Mouse (Mus musculus) CH12.LX (cell line): ENCODE data around the gene Cfap61. TPM values are rescaled to one million over a fixed set of nuclear protein-coding genes. Genes with fewer than 3 reads are reported as not detected.

Experiments used
- DNase-seq: peaks from one replicate; pipeline ENCODE4 v3.0.0-alpha.2; 2013; ENCODE audit errors: extremely low read depth
- H3K27ac ChIP-seq: 2 replicates; pipeline ENCODE4 v1.5.1; 2012; ENCODE audit warnings: low read depth, mild to moderate bottlenecking, control low read depth, moderate library complexity; ENCODE audit not compliant: insufficient read depth
- H3K27me3 ChIP-seq: replicated peaks from 2 replicates; pipeline ENCODE3; 2012; ENCODE audit warnings: inconsistent platforms
- H3K36me3 ChIP-seq, 2 experiments: replicated peaks in 1 of 2; 2 replicates each; pipeline versions ENCODE3 to v1.6.1; 2012; ENCODE audit warnings: inconsistent platforms in 1 of 2, low read length in 1 of 2, mild to moderate bottlenecking in 1 of 2, mixed read lengths in 1 of 2, moderate library complexity in 1 of 2; ENCODE audit not compliant: control insufficient read depth in 1 of 2, insufficient read depth in 1 of 2
- H3K4me1 ChIP-seq, 2 experiments: 2 replicates each; pipeline ENCODE4 v1.6.1; 2012; ENCODE audit warnings: inconsistent platforms in 1 of 2, moderate library complexity in 1 of 2; ENCODE audit not compliant: insufficient read depth in 2 of 2, control insufficient read depth in 1 of 2
- H3K4me2 ChIP-seq: 2 replicates; pipeline ENCODE4 v1.6.1; 2012; ENCODE audit warnings: low read depth, mild to moderate bottlenecking, control low read depth; ENCODE audit not compliant: poor library complexity, insufficient read depth, severe bottlenecking
- H3K4me3 ChIP-seq, 3 experiments: fragments of 150-350 bp in 1 of 3; sonication (generic) in 1 of 3; replicated peaks in 1 of 3; 2 replicates each; pipeline versions ENCODE3 to v1.5.1; 2011 to 2012; ENCODE audit warnings: low read depth in 2 of 3, low read length in 2 of 3, mild to moderate bottlenecking in 2 of 3, moderate library complexity in 2 of 3, control low read depth in 1 of 3, improper control_type of control experiment in 1 of 3, inconsistent platforms in 1 of 3, mixed read lengths in 1 of 3; ENCODE audit not compliant: poor library complexity in 1 of 3
- H3K79me2 ChIP-seq: replicated peaks from 2 replicates; pipeline ENCODE4 v1.6.1; 2012; ENCODE audit warnings: mild to moderate bottlenecking, moderate library complexity; ENCODE audit not compliant: control insufficient read depth, poor library complexity, insufficient read depth, severe bottlenecking; ENCODE audit errors: extremely low read depth
- H3K9ac ChIP-seq: 2 replicates; pipeline ENCODE4 v1.6.1; 2012; ENCODE audit warnings: low read depth, mild to moderate bottlenecking, control low read depth, moderate library complexity; ENCODE audit not compliant: insufficient read depth
- H3K9me3 ChIP-seq: replicated peaks from 2 replicates; pipeline ENCODE3; 2012; ENCODE audit warnings: low read length, inconsistent platforms, mixed read lengths
- EP300 ChIP-seq: IDR thresholded peaks from 2 replicates; pipeline ENCODE4 v1.6.1; 2011; ENCODE audit warnings: low read length, improper control_type of control experiment
- USF1 ChIP-seq: IDR thresholded peaks from 2 replicates; pipeline ENCODE4 v1.6.1; 2014; ENCODE audit warnings: low read depth, mild to moderate bottlenecking, inconsistent platforms, low read length, improper control_type of control experiment
- ZKSCAN1 ChIP-seq: IDR thresholded peaks from 2 replicates; pipeline ENCODE4 v1.6.1; 2012; ENCODE audit warnings: low read depth, inconsistent platforms, low read length, improper control_type of control experiment, borderline replicate concordance
- dilution Hi-C: fragments of 300-500 bp; cut with MboI; formaldehyde crosslinking; loops from 2 replicates; pipeline ENCODE4 v1.14.3; 2020; ENCODE audit warnings: low sequenced_read_pairs; ENCODE audit not compliant: extremely low pct_unique_long_range_greater_than_20kb, extremely low pct_ligation_motif_present
- in situ Hi-C: fragments of 300-500 bp; cut with MboI; formaldehyde crosslinking; loops from 3 replicates; pipeline ENCODE4 v1.14.3; 2019; ENCODE audit warnings: low sequenced_read_pairs, low pct_ligation_motif_present, low pct_unique_long_range_greater_than_20kb, mixed read lengths
- polyA plus RNA-seq: library from polyadenylated mRNA; unstranded; fragments of >175 nt; gene quantifications from 2 replicates; pipeline ENCODE4 v1.2.1, GENCODE M21; 2012; ENCODE audit warnings: low read depth; ENCODE audit not compliant: insufficient read length
- total RNA-seq, 2 experiments: library from RNA; depleted of rRNA; stranded (reverse); fragments of 300-350 nt in 1 of 2; fragments of >200 nt in 1 of 2; gene quantifications; 2 replicates each; pipeline ENCODE4 v1.2.3; 2012 to 2014

Cfap61 gene
- total and polyA plus RNA-seq, 3 experiments, result 0.34 TPM; not detected in 2

DNA sequence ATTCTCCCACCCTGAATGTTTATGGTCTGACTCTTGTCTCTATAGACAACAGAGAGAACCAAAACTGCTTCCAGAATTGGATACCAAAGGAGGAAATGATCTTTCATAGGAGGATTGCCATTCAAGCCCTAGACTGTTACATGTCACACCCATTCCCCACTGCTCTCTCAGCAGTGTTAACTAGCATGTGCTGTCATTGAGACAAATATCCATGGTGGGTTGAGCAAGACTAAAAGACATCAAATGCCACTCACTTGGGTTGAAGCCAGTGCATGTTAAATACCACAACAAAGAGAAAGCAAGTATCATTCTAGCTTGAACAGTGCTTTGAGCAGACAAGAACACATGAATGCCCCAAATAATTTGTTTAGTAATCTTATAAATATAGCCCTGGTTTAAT, 328.4 kb downstream of the Cfap61 start:
- dilution Hi-C loops, result no loop called here
- no peaks in the 10 kb centered on the region for H3K9me3 ChIP-seq
- H3K27me3 ChIP-seq, result no peaks in the 10 kb centered on the region
- no peak overlapping the region for H3K9ac ChIP-seq
- peaks cover 19 to 88% of the 10 kb centered on the region in 2 experiments for H3K4me1 ChIP-seq
- in situ Hi-C loops, result loop anchor here (10.0 kb wide), 1 partner anchor 152 kb away; no protein-coding TSS in a partner anchor
- H3K27ac ChIP-seq, result no peak overlapping the region
- peaks cover 0 to 18% of the 10 kb centered on the region in 2 experiments for H3K36me3 ChIP-seq
- DNase-seq, result no peak
- TF ChIP-seq EP300 (peak; percentile 30; the same call in 1 of the 2 replicates), ZKSCAN1 (no peak), USF1 (no peak)
- TF ChIP-seq, all 38 proteins: peak for 1
- Histone ChIP-seq H3K4me3 (no peak overlapping the region), H3K79me2 (no peaks in the 10 kb centered on the region), H3K4me2 (no peak overlapping the region)

Other genes starting within 250 kb of the Cfap61 start
- 79.8 and 102 TPM in 2 replicates for gene Naa20, start 32.7 kb upstream of the Cfap61 start, total RNA-seq (2012; rRNA removed)
- 264 and 327 TPM in 2 replicates for gene Naa20, start 32.7 kb upstream of the Cfap61 start, total RNA-seq (2014; rRNA removed)
- 121 and 136 TPM in 2 replicates for gene Naa20, start 32.7 kb upstream of the Cfap61 start, polyA plus RNA-seq
- gene Crnkl1, start 230 bp downstream of the Cfap61 start, total RNA-seq (2012; rRNA removed), result 18.8 and 22.1 TPM in 2 replicates
- gene Crnkl1, start 230 bp downstream of the Cfap61 start, total RNA-seq (2014; rRNA removed), result 31.6 and 33.5 TPM in 2 replicates
- gene Crnkl1, start 230 bp downstream of the Cfap61 start, polyA plus RNA-seq, result 30.4 and 30.7 TPM in 2 replicates